Mouse (Mus musculus) C2C12 (cell line): ENCODE data around the gene Itga1.

Source experiments
- CEBPB ChIP-seq: IDR thresholded peaks from one replicate; pipeline ENCODE4 v1.6.1; 2011; ENCODE audit warnings: low read depth, mild to moderate bottlenecking, control low read depth, moderate library complexity
- CTCF ChIP-seq: IDR thresholded peaks from one replicate; pipeline ENCODE4 v1.5.1; 2011; ENCODE audit not compliant: control insufficient read depth, insufficient read depth, insufficient read length
- FOSL1 ChIP-seq: IDR thresholded peaks from one replicate; pipeline ENCODE4 v1.8.0; 2011; ENCODE audit warnings: mild to moderate bottlenecking, low read length; ENCODE audit not compliant: poor library complexity, insufficient read depth, severe bottlenecking
- MAX ChIP-seq: IDR thresholded peaks from one replicate; pipeline ENCODE4 v1.6.1; 2011; ENCODE audit warnings: mild to moderate bottlenecking, control low read depth
- MYOD1 ChIP-seq: IDR thresholded peaks from one replicate; pipeline ENCODE4 v1.6.1; 2011; ENCODE audit warnings: low read depth; ENCODE audit not compliant: control insufficient read depth, insufficient read length
- USF1 ChIP-seq: IDR thresholded peaks from one replicate; pipeline ENCODE4 v1.6.1; 2011; ENCODE audit warnings: low read depth, mild to moderate bottlenecking, control low read depth, moderate library complexity

DNA sequence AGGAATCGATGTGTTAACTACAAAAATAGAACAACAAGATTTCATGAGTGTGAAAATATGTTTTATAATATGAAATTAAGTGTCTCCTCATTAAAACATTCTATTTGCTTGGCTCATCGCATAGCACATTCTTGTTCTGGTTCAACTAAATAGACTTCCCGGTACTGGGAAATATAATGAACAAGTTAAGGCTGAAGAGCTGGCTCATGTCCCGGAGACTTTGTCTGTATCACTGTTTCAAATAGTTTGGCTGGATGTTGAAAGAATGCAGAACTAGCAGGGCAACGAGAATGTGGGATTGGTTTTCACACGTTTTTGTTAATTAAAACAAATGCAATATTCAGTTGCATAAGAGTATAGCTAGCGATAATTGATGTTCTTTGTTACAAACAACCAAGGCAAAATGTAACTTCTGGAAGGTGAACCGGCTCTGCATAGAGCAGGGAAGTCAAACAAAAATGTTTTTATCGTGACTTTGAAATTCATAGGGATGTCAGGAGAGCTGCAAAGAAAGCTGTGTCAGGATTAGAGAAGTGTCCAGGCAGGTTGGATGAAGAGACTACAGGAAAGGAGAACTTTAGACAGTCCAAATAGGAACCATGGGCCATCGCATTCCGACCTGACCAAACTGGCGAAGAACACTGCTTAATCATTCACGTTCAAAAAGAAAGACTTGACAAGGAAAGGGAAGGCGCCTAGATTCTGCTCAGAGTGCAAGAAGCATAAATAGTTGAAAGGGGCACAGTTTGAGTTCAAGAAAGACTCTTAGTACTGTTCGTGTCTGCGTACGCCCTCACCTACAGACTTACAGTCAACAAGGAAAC lies 70.4 kb downstream of the Itga1 start:
- TF ChIP-seq CTCF (no peak), MAX (no peak), CEBPB (no peak), USF1 (no peak), FOSL1 (no peak), MYOD1 (no peak)
